Comparison of ENCODE assay signal across 17 mouse cellular contexts in genomic region chr10:21474242-21474641, GRCm38 (mm10).
"Had no signal": no experiment of that assay in that cellular context is flagged by ENCODE, and none has a peak within 500 bp of the region (broad histone marks: within the 10 kb centered on the region; RNA-seq: fewer than 3 reads in every experiment).

No protein-coding gene starts in this region.

- H3K27me3 ChIP-seq: kidney, embryonic 15.5 days; liver, embryonic 13.5 days; lung, embryonic 15.5 days; midbrain, embryonic 15.5 days; neural tube, embryonic 12.5 days had no signal

- H3K9me3 ChIP-seq: kidney, embryonic 15.5 days; liver, embryonic 13.5 days; lung, embryonic 15.5 days; midbrain, embryonic 15.5 days; neural tube, embryonic 12.5 days had no signal

- H3K36me3 ChIP-seq: kidney, embryonic 15.5 days; liver, embryonic 13.5 days; lung, embryonic 15.5 days; midbrain, embryonic 15.5 days; neural tube, embryonic 12.5 days had no signal

- H3K4me2 ChIP-seq: kidney, embryonic 15.5 days; liver, embryonic 13.5 days; lung, embryonic 15.5 days; midbrain, embryonic 11.5 days; midbrain, embryonic 15.5 days; neural tube, embryonic 12.5 days had no signal

- DNase-seq: kidney, adult 2 months; kidney, postnatal 14 days; liver; liver, embryonic 13.5 days; liver, postnatal 0 days; lung, postnatal 14 days; right cerebral cortex, postnatal 14 days; thymus, postnatal 4 days had no signal

- H3K4me3 ChIP-seq: kidney, embryonic 15.5 days; left cerebral cortex, adult 2 months; liver, embryonic 13.5 days; lung, embryonic 15.5 days; megakaryocyte, embryonic 14.5 days; midbrain, embryonic 15.5 days; neural tube, embryonic 12.5 days had no signal

- H3K27ac ChIP-seq: kidney, embryonic 15.5 days; left cerebral cortex, adult 2 months; liver, embryonic 13.5 days; lung, embryonic 15.5 days; macrophage; midbrain, embryonic 15.5 days; neural tube, embryonic 12.5 days; stomach, postnatal 0 days had no signal

- ATAC-seq: liver, postnatal 0 days; midbrain, embryonic 15.5 days had no signal

- H3K4me1 ChIP-seq: kidney, embryonic 15.5 days; liver, embryonic 13.5 days; lung, embryonic 15.5 days; midbrain, embryonic 15.5 days; neural tube, embryonic 12.5 days had no signal

- H3K9ac ChIP-seq: kidney, embryonic 15.5 days; liver, embryonic 13.5 days; liver, postnatal 0 days; lung, embryonic 15.5 days; midbrain, embryonic 15.5 days; neural tube, embryonic 12.5 days had no signal
